Mouse (Mus musculus) spleen, postnatal 14 days (tissue): ENCODE measurements around the gene Rpl19.
A peak's percentile ranks its signal among the peaks of the same experiment; 100 is the strongest.

ENCODE experiments used
- DNase-seq, 2 experiments: peaks; one replicate each; pipeline ENCODE4 v3.0.0; 2021 to 2022; ENCODE audit warnings: low spot score in 2 of 2

Gene Rpl19

DNA sequence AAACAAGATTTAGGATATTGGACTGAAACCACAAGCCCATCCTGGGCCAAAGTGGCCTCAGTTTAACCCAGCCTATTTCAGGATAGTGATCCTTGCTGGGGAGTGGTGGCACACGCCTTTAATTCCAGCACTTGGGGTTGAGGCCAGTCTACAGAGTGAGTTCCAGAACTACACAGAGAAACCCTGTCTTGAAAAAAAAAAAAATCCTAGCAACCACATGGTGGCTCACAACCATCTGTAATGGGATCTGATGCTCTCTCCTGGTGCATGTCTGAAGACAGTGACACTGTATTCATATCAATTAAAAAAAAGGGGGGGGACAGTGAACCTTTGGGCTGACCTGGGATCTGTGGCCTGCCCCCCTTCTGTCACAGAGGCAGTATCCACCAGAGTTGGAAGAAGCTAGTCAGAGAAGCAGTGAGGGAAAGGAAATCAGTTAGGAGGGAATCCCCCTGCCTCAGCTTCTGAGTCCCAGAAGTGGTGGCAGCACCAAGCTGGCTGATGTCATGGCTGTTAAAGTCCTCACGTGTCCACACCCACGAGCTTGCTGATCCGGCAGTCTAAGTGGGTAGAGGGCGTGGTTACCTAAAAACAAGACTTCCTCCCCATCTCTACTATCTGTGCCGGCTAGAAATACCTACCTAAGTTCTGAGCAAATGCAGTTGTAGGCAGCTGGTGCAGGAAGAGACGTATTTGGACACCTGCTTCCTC is 27.5 kb upstream of the Rpl19 start:
- no peak for DNase-seq

DNA sequence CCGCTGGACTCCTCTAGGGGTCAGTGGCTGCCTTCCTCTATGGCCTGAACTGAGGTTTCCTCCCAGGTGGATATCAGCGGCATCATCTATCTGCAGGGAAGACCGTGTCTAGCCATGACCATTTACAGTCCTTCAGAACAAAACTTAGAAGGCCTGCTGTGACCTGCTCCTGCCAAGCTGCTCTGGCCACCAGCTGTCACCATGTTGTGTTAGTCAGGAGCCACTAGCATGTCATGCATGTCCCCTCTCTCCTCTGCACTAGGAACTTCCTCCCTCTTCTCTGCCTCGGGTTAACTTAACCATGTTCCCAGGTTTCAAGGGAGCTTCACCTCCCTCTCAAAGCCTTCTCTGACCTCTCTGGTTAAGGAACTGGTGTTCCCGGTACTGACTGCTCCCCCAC is 26.8 kb upstream of the Rpl19 start:
- no peak for DNase-seq

DNA sequence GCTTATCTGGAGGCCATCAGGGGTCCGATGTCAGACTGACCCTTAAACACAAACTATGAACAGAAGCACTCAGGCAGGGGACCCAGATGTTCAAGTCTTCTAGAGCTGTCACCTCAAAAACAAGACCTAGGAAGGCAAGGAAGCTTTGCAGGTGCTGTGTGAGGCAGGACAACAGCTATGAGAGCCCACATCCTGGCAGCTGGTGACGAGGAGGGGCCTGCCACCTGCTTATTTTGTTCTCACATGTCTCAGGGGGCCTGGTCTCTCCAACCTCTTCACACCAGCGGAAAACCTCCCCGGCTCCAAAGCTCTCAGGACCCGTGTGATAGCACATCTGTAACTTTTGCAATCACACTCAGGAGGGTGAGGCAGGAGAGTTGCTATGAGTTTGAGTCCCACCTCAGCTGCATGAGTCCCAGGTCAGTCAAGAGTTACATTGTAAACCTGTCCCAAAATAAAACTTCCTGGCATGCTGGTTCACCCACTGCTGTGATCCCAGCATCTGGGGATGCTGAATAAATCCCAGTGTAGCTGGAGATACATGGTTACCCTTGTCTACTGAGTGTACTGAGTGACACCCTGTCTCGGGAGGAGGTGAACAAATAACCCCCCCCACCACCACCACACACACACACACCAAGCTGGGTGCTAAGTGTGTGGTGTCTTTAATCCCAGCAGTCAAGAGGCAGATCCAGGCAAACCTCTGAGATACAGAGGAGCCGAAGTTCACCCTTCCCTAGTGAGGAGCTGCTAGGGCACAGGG is 26.0 kb upstream of the Rpl19 start:
- DNase-seq = peak; percentile 49 to 60

DNA sequence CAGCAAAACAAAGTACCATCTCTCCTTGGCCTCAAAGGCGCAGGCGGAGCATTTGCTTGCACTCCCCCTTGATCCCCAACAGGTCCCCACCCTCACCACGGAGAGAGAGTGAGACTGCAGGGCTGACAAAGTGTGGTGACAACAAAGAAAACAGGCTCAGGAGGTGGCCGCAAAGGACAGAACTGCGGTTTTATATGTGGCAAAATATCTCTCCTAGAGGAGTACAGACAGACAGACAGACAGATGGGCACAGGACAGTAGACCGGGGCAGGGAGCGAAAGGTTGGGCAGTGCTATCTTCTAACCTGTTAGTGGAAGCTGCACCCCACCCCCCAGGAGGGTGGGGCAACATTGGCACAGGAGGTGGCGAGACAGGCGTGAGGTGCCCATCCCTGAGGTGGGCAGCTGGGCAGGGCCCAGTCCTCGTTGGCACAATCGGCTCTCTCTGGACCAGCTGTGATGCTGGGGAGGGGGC is 25.1 kb upstream of the Rpl19 start:
- DNase-seq = no peak

DNA sequence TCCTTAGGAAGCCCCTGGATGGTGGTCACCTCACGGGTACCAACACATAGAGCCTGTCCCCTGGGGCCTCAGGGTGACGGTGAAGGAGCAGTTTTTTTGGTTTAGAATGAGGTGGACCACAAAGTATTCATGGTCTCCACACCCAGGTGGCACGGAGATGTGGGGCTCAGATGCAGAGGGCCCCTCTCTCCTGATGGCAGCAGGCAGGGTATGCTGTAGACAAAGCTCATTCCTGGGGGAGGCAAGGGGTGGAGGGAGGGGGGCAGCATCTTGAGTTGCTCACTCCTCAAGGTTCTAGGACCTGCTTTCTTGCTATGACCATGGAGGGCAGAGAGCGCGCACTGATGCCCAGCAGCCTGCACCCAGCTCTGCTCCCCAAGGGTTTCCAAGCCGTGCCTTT is 24.5 kb upstream of the Rpl19 start:
- DNase-seq = no peak

DNA sequence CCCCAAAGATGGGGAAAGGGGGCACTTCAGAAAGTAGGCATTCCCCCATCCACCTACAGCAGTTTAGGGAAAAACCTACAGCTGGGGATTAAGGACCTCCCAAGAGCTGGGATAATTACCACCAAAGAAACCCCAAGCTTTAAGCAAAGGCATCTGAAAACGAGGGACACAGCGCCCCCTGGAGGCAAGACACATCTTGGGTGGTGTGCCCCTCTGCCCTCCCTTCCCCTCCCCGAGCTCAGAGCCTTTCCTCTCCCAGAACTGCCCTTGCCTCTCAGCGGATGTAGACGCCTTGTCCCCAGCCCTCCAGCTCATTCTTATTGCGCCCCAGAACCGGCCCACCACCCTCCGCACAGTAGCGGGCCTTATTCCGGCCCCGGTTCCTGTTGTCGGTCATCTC is 23.9 kb upstream of the Rpl19 start:
- DNase-seq = peak; percentile 78 to 88

DNA sequence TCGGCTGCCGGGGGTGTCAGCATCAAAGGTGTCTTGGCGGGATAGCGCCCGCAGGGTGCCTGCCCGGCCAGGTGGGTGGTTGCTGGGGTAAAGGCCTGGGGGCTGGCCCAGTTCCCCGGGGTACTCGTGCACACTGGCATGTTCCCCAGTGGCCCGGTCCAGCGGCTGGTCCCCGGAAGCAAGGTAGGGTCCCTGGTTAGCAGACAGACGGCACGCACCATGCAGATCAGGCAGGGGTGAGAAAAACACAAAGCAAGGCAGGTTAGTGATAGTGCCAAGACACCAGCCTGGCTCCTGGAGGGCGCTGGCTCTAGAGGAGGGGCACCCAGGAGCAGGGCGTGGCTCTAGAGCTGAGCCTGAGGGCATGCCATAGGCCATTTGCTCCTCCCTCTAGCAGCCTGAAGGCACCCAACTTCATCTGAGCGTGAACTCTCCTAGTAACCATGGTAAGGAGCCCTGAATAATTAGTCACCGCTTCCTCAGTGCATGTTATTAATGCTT is 23.3 kb upstream of the Rpl19 start:
- DNase-seq = no peak

DNA sequence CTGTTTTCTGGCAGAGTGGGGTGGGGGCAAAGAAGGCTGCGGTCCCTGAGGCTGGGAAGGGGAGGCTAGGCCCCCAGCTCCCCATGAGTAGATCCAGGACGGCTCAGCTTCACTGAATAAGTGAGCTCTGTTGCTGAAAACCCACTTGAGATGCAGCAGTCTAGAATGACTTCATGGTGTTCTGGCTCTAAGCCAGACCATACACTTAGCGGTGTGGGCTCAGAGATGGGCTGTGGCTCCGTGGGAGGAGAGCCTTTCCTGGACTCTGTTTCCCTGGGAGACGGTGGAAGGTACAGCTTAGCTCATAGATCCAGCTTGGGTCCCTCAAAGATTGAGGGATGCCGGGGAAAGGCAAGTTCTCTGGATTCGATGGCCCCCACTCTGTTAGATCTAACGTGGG is 22.3 kb upstream of the Rpl19 start:
- no peak for DNase-seq

DNA sequence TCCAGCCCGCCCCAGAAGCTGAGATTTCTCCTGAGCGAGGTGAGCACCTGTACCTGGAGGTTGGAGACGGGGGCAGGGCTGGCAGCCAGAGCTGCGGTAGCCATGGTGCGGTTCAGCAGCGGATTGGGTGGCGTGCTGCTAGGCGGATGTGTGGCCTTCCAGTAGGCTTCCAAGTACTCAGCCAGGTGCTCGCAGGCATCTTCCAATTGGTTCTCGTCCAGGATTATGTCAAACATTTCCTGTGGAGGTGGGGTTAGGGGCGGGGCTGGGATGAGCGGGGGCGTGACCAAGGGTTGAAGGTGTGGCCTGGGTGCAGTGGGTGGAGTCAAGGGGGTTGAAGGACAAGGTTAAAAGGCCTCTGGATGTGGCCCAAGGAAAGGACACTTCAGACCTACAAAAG is 21.4 kb upstream of the Rpl19 start:
- DNase-seq = no peak

DNA sequence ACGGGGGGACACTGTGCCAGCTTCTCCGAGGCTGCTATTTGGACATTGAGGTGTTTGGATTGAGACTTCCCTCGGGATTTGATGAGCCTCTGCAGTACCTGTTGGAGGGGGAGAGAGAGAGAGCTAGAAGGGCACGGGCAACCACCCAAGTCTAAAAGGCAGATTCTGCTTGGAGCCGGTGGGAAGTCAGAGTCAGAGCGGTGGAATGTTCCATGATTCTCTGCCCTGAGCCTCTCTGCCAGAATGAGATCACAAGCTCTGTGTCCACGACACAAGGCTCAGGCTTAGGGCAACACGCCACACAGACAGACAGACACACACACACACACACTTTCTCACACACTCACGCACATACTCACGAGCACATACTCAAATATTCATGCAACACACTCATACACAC is 20.8 kb upstream of the Rpl19 start:
- DNase-seq = no peak

DNA sequence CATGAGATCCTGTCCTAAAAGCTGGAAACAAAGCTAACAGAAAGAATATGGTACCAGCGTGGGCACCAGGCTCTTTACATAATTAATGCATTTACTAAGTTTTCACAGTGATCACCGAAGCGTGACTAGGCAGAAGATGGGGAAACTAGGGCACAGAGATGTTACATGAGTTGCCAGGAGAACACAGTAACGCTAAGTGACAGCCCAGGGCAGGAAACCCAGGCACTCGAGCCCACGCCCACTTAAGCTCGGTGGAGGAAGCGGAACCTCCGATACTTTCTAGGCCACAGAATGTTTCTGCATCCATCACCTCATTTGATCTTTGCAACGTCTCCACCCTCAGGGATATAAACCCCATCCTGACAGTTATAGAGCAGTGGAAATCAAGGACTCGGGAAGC is 18.4 kb upstream of the Rpl19 start:
- DNase-seq = no peak

DNA sequence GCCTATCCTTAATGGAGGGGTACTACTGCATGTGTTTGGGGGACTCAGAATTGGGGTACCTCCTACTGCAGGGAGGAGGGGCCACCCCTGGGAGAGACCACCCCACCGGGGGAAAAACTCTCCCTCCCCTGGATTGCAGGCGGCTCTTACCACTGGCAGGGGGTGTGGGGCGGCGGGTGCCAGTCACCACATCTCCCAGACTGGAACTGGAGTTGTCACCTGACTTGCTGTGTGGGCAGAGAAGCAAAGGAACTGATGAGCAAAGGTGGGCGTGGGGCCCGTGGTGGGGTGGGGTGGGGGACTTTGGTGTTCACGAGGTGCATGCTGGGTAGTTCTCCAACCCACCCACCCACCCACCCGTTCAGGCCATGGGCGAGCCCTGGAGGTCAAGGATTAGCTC is 14.8 kb upstream of the Rpl19 start:
- no peak for DNase-seq

DNA sequence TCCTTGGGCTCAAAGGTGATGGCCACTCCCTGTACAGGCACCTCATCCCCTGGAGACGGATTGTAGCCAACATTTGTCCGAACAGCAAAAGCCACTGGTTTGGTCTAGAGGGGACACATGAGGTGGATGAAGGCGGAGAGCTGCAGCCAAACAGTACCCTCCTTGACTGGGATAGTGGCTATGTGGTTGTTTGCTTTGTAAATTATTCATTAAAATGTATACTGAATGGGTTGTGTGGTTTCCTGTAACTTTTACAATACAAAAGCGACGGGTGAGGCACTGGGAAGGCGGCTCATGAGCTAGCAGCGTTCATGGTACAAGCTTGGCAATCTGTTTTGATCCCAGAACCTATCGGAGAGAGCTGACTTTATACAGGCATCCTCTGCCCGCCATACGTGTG is 13.7 kb upstream of the Rpl19 start:
- DNase-seq = no peak

DNA sequence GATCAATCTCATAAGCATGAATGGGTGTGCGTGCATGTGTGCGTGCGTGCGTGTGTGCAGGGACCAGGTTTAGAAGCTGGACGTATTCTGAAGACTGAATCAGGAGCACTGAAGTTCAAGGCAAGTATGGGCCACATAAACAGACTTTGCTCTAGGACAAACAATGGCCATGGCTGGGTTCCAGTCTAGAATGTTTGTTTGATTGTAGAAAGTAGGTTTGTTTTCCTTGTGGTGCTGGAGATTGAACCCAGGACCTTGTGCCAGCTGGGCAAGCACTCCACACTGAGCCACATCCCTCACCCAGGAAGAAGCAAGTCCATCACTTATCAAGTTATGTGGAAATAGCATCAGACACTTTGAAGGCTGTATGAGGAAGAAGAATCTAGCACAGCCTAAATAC is 10.3 kb upstream of the Rpl19 start:
- DNase-seq = no peak

DNA sequence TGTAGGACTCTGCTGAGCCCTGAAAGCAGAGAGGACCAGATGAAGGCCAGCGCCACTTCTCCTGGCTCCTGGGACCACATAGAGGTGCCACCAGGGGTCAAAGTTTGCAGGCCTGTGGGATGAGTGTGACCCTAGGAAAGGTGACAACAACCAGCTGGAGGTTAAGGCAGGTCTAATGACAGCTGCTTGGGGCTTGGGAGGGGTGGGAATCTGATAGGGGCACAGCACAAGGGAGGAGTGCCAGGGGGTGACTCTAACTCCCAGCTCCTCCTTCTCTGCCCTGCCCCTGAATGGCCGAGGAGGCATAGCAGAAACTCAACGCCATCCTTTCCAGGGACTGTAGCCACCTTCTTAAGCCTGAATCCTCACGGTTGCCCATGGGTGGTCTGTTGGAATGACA is 9.7 kb upstream of the Rpl19 start:
- DNase-seq = no peak

DNA sequence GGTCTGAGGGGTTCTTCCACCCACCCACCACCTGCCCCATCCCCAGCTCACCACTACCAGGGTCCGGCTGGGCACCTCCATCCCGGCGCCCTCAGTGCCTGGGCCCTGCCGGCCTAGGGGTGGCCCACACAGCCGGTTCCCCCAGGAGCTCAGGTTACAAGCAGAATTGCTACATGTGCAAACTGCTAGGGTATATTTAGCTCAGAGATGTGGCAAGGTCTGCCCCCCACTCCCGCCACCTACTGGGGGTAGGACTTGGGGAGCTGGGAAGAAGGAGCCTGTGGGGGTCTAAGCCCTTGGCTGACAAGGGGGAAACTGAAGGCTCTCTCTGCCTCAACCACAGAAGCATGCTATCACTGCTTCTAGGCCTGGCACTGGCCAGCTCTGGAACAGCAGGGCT is 8.3 kb upstream of the Rpl19 start:
- DNase-seq = no peak

DNA sequence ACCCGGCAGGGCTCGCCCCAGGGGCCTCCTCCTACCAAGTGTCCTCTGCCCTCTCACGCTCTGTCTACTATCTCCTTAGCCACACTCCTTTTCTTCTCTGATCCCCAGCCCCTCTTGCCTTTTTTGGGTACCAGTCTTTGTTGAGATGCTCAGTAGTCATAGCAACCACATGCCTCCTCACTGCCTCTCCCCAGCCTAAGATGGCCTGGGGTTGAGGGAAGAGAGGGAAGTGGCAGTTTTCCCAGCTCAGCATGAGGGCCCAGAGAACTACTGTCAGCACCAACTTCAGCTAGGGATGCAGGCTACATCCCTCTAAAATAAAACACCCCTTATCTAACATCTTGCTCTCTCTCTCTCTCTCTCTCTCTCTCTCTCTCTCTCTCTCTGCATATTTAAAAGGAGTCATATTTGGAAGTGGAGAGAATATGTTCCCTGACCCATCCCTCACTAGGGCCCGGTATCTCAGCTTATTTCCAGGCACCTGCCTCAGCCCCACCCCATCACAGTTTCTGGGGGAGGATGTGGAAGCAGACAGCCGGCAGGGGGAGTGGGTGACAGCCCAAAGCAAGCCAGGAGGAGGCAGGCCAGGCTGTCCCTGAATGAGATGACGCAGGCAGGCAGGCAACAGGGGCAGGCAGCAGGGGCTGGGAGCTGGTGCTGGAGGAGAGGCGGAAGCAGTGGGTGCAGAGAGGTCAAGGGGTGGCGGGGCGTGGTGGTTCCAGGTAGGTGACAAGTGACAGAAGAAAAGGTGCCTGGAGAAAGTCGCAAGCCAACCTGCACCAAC is 7.5 kb upstream of the Rpl19 start:
- DNase-seq = no peak

DNA sequence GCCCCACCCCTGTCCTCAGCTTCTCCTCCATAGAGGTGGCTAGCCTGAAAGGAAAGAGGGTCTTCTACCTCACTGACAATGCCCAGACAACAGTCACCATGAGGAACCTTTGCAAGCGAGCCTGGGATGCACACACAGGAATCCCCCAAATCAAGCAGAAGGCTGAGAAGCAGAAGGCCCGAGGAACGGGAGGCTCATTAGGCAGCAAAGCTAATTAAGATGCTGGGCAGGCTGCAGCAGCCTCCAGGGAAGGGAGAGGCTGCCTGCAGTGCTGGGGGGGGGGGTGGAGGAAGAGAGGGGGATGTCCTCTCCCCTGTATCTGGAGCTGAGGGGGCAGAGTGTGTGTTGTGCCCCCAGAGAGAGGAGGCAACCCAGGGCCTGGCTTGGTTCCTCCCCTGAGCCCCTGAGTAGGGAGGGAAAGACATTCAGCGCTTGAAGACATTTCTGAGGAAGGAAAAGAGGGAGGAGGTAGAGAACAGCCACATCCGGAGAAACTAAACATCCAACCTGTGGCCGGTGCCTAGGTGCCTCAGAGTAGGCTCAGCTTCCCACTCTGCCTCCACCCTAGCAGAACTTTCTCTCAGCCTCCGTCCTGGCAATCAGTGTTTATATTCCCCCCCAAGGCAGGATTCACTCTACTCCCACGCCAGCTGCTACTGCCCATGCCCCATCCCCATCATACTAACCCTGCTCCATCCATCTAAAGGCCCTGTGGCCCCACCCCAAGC is 6.5 kb upstream of the Rpl19 start:
- DNase-seq = no peak

DNA sequence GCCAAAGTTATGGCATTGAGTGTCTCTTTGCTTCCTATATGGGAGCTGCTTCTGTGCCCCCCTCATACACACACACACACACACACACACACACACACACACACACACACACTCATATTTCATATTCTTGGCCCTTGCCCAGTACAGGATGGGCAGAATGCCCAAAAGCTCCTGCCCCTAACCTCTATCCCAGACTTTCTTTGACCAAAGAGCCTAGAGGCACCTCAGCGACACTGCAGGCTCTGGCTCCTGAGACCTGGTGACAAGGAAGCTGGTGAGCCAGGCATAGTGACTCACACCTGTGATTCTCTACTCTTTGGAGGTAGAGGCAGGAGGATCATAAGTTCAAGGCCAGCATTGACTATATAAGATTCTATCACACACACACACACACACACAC is 5.8 kb upstream of the Rpl19 start:
- no peak for DNase-seq

DNA sequence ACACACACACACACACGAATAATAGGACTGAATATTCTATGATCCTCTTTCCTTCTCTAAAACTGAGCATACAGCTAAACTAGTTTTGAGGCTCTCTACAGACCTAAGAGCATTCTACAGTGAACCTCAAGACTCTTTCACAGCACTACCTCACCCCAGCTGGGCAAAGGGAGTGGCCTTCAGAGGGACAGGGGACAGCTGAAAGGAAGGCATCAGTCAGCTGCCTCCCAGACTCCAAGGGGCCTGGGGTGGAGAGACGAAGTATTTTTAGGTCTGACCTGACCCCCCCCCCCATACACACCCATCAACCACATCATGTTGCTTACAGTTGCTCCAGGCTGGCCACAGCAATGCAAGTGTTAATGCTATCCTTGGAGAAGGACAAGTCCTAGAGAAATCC is 5.4 kb upstream of the Rpl19 start:
- DNase-seq = no peak

DNA sequence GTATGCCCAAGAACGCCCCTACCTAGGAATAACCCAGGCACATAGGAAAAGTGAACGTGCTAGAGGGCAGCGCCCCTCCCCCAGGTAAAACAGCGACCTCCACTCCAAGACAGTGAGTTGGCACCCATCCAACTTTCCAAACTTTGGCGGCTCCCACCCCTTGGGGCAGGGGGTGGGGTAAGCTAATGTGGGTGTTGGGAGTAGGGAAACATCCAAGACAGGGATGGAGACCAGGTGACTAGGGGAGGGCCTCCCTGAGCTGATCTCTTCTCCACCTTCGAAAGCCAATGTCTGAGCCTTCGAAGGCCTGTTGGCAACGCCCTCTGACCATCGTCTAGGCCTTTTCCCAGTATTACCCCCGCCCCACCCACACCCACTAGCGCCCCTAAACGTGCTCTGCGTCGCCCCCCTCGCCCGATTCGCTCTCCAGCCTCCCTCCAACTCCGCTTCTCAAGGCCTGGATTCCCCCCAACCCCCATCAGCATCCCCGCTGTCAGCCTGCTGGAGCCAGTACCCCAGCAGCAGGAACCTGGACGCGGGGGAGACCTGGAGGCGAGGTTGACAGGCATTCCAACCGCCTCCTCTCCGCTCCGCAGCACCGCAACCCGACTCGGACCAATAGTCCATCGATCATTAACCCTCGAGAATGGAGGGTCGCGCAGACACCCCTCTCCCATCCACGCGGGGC is 4.8 kb upstream of the Rpl19 start:
- no peak for DNase-seq

DNA sequence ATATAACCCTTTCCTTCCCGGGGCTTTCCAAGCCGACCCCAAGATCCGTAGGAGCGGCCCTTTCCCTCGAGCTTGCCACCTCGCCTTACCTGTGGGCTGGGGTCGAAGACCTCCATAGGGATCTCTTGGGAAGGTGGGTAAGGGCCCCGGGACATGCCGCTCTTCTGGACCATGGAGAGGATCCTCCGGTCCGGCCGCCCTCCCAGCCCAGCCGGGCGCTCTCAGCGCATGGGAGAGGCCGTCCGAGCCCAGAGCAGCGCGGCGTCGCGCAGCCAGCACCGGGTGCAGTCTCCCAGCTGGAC is 4.3 kb upstream of the Rpl19 start:
- no peak for DNase-seq
